Mouse (Mus musculus): ENCODE data around the gene Ipmk.
"Not testable (repeated sequence)": the region's sequence is repeated elsewhere in the genome, so short reads cannot be mapped to it uniquely, and the experiment has no call there.

The Ipmk gene

DNA sequence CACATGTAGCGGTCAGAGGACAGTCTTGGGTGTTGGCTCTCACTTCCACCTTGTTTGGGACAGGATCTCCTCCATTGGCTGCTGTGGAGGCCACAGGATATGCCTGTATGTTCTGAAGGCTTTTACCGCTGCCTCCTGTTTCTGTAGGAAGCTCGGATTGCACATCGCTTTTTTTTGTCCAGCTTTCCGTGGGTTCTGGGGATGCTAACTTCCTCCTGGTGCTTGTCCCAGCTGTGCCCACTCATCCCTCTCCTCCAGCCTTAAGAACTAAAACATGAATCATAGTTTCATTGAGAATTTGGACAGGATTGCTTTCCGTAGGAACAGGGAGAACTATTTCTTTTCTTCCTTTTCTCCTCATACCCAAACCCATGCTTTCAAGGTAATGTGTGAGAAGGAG is 24.3 kb downstream of the Ipmk start:
- DNase-seq (ENCODE audit: low spot score), result no peak

DNA sequence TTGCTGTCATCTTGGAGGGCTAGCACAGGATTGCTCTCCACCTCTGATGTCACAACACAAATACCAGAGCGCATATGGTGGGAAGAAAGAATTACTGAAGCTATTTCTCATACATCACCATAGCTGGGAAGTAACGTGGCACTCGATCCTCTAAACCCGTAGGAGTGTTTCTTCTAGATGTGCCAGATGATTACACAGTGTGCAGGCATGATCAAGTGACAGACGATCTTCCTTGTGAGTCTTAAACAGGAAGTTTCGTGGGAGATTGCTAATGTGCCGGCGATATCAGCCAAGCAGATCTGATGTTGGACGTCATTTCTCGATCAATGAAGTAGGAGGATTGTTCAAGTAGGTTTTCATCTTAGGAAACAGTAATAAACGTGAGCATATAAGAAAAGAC is 26.1 kb downstream of the Ipmk start:
- DNase-seq (ENCODE audit: low spot score), result no peak

DNA sequence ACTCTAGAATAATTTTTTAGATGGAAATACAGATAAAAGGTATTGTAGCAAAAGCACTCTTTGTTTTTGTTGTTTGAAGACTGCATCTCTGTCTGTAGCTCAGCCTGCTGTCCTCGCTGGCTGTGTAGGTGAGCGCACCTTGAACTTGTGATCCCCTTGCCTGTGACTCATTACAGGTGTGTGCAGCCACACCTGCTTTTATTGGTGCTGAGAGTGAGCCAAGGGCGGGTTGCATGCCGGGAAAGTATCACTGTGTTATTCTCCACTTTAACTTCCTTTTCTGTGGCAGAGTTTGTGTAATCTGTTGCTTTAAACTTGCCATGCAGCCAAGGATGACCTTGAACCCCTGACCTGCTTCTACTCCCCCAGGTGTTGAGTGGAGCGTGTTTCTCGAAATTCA is 28.5 kb downstream of the Ipmk start:
- DNase-seq (ENCODE audit: low spot score), result no peak

DNA sequence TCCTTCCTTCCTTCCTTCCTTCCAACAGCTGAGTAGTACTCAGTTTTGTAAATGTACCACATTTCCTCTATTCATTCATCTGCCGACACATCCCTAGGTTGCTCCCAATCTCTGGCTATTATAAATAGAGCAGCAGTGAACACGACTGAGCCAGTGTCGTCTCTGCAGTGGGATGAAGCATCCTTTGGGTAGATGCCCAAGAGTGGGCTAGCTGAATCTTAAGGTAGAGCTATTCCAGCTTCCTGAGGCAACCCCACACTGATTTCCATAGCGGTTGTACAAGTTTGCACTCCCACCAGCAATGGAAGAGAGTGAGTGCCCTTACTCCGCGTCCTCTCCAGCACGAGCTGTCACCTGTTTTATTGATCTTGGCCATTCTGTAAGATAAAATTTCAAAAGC is 32.8 kb downstream of the Ipmk start:
- DNase-seq (ENCODE audit: low spot score), result no peak

DNA sequence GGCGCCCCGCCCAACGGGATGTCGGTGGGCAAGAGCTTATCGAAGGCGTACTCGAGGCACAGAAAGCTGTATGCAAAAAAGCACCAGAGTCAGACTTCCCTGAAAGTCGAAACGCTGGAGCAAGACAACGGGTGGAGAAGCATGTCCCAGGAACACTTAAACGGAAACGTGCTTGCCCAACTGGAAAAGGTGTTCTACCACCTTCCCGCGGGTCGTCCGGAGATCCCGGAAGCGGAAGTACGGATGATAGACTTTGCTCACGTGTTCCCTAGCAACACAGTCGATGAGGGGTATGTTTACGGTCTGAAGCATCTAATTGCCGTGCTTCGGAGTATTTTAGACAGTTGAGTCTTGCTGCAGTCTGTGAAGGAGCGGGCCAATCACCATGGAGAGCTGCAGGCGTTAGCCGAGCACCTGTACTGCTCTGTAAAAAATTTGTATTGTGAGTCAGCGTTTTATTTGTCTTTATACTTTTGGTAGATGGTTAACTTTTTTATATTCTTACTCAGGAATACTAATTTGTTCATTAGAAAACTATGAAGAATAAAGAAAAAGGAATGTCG is 34.0 kb downstream of the Ipmk start:
- DNase-seq (ENCODE audit: low spot score), result peak; percentile 44

DNA sequence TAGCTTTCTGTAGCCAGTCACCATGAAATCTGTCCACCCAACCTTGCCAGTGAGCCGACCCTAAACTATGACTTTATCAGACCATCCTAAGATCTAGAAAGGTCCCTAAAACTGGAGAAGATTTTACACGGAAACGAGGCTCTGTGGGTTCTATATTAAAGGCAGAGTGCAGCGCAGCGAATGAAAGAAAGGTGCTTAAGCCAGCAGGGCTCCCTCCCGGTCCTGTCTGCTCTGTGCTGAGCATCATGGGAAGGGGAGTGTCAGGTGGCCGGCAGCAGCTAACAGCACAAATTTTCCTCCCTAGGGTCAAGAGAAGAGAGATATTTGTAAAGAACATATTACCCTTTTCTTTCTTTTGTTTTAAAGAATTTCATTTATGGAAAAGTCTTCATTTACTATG is 34.5 kb downstream of the Ipmk start:
- DNase-seq (ENCODE audit: low spot score), result no peak

DNA sequence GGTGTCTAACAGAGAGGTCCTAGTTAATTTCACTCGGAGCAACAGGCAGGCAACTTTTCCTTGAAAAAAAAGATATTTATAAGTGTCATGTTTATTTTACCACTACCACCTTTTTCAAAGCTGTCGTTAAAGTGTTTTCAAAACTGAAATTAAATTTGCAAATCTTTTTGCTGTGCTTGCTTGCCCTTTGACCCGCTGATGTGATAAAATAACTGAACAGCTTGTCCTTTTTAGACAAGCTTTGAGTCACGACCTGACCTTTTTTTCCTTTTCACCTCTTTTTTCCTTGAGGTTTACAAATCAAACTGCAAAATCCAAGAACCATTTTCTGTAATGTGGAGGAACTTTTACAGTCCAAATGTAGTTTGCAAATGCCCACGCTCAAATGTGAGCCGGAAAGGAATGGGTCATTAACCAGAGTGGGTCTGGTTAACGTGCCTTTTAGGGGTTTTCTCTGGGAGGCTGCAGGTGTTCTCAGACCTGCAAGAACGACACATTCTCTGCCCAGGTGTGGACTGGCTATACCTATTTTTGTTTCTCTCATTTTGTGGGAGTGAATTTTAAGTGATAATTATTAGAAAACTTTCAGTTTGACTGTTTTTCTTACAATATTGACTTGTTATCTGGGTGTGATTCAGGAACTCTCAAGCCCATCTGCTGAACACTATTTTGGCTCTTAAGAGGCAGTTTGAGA is 35.4 kb downstream of the Ipmk start:
- no peak for DNase-seq (ENCODE audit: low spot score)

DNA sequence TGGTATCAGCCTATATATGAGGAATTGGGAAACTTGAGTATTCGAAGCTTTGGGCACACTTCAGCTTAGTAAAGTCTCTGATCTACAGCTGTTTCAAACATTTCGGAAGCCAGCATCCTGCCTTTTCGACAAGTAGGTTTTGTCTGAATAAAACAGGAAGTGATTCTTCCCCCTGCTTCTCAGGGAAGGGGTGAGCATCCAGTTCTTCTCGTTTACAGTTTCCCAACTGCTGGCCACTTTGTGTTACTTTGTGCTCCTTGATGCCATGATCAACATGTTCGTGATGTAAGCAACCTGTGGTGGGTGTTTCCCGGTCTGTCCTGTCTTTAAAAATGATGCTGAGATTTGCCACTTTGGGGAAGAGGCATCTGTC is 36.0 kb downstream of the Ipmk start:
- DNase-seq (ENCODE audit: low spot score), result not testable (repeated sequence)

DNA sequence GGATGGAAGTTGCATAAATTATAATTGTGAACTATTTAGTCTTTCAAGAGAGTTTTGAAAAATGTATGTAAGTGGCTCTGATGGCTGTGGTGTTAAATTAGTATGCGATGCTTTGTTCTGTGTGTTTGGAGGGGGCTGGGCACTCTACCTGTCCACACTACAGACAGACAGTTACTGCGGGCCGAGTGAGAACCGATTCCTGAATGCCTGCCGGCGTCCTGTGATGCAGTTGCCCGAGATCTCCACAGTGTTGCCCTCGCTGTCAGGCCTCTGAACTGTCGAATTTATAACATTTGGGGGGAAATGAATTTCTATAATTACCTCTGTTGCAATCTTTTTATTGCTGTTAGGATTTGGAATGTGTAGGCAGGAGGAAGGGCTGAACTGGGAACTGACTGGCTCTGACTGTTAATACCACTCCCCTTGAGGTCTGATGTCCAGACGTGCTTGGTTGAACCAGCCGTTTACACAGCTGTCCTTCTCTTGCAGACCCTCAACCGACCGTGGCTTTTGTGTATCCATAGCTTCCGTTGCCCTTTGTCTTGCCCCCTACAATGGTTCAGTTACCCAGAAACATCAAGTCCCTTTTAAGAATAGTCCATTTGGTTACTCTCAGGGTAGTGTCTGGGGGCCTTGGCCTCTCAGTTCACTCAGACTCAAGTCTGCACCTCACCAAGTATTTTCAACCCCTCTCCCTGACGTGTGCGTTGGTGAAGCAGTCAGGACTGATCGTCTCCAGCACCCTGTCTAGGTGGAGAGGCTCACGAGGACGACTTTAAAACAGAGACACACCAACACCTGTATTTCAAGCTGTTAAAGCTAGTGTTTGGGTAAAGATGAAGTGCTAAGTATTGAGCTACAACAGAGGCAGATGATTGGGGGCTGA is 36.8 kb downstream of the Ipmk start:
- DNase-seq (ENCODE audit: low spot score), result no peak

DNA sequence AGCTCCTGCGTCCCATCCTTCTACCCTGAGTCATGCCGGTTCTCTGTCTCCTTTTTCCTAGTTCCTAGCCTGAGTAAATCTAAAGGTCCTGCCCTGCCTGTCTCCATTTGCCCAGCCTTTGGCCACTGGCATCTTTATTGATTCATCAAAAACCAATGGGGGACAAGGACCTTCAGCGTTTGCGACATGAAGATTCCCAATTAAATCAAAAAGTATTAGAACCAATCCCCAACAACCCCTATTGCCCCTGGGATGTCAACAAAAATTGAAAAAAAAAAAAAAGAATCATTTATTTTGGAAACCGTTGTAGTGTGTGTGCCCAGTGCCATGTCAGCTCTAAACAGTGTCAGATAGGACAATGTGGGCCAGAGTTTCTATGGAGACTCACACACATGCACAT is 41.7 kb downstream of the Ipmk start:
- DNase-seq (ENCODE audit: low spot score), result no peak

DNA sequence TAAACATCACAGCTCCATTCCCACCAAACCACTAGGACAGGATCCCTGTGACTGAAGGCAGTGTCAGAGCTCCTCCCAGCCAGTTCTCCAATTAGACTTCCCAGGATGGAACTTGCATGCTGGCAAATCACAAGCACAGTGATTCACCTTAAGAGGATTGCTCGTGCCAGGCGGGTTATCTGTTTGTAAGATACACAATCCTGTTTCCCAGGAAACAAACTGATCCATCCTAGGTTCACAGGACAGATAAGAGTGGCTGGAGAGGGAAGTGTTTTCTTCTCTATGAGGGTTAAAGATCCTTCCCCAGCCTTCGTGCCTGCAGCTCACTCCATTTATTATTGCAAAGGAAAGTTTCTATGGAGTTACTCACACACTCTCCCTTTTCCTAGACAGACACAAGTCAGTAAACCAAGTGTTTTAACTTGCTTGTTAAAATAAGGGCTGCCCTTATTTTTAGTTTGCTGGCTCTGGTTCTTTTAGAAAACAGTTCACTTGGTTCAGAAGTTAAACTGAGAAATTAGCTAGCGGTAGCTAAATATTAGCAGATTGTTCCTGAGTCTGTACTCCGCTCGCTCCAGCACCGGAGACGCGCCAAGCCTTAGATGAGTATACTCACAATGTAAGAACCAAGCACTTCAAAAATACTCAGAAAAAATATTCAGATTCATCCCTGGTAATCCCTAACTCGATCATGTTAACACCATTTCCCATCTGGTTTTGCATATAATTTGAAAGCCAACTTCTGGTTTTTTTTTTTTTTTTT is 51.0 kb downstream of the Ipmk start:
- DNase-seq (ENCODE audit: low spot score), result no peak

DNA sequence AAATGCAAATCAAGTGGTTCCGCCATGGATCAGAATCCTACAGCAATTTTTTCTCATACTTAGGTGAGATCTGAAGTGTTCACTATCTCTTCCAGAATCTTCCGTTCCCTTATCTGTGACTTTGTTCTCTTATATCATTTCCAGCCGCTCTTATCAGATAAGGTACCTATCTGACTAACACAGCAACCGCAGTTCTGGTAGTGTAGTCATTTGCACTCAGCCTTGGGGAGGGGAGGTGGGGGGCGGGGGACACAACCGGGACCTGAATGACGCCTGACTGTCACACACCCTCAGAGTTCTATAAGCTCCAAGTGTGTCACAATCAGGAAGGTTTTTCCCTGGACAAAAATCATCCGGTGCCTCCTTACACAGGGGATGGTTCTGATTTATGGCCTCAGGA is 51.8 kb downstream of the Ipmk start:
- DNase-seq (ENCODE audit: low spot score), result no peak

DNA sequence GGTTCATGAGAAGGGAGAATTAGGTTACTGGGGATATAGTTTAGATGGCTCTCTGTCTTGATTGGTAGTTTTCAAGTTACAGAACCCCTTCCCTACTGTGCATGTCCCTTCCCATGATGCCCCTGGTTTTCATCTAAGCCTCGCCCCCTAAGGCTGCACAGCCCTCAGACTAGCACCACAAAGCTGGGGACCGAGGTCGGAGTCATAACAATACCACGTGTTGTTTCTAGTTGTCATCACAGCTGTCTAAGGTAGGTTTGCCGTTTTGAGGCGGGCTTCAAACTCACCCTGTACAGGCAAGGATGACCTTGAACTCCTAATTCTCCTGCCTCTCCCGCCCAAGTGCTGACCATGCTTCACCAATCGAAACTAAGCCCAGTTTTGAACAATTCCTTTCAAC is 52.4 kb downstream of the Ipmk start:
- no peak for DNase-seq (ENCODE audit: low spot score)

DNA sequence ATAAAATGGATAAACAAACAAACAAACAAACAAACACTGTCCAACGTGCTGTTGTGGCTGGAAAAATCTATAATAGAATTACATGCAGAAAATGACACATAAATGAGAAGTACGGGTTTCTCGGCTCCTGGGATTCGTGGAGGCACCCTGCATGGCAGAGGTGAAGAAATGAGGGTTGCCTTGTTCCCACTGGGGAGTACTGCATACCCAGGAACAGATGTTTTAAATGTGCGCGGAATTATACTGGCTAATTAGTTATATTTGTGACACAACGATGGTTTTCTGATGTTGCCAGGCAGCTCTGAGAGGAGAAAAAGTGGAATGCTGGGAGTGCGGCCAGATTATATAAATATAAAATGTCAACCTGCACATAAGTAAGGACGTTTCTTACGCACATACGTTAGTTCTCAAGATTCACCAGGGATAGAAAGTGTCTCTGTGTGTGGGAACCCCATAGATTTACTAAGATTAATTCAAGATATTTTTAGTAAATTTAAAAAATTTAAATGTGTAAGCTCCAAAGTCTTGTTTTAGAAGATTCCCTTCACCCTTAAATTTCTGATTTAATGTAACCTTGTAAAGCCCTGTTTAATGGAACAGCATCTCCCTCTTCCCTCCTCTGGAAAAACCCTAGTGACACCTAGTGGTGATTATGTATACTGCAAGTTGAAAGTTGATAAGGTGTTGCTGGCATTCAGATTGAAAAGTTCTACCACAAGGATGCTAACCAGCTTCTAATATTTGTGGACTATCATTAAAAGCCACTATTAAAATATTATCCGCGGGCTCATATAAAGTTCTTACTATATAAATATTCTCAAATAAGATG is 53.5 kb downstream of the Ipmk start:
- DNase-seq (ENCODE audit: low spot score), result no peak

DNA sequence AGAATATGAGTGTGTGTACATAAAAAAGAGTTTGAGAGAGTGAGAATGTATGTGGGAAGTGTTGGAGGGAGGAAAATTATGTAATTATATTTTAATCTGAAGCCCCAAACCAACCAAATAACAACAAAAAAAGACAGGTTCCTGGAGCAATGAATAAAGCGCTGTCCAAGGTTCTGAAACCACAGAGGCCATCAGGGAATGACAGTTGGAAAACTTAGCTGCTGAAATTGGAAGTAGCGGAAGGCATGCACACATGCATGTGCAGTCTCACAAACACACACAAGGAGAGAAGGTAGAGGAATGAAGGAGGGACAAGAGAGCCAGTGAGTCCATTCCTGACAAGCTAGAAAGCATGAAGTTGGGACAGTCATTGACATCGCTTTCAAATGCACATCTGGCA is 56.1 kb downstream of the Ipmk start:
- DNase-seq (ENCODE audit: low spot score), result no peak

DNA sequence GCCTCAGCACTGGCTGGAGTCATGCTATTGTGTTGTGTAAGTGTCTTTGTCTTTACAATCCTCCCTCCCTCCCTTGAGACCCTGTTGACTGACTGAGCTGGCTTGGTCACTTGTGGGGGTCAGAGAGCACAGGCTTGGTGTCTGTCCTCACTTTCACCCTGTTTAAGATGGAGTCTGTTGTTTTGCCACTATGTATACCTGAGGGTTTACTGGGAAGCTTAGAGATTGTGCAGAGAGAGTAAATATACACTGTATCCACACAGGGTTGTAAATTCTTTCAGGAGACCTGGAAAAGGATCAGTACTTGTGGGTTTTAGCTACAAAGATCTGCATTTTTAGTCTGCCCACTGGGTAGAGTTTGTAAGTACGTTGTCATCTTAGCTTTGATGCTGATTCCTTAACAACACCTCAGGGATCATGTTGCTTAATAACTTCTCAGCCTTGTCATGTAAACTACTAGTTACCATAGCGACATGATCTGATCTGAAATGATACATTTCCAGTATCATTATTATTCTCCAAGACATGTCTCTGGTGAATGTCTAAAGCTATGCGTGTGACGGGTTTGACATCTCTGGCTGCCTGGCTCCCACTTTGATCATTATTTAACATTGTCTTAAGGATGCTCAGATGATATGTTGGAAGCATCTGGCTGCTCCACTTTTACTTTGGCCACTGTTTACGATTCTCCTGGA is 58.1 kb downstream of the Ipmk start:
- DNase-seq (ENCODE audit: low spot score), result no peak

DNA sequence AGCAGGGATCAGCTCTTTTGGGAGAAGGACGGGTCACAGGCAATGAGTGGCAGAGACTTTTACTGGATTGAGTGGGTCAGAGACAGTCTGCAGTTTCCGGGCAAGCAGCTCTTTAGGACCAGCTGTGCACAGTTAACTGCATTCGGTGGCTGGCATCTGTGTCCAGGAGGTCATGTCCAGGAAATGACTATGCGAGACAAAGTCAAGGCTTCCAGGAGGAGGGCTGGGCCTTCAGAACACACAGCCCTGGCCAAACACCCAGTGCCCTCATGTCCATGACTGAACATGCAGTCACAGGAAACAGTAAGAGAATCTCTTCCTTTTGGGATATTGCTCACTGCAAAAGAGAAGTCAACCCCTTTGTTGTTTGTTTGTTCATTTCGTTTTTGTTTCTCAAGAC is 62.4 kb downstream of the Ipmk start:
- DNase-seq (ENCODE audit: low spot score), result no peak

DNA sequence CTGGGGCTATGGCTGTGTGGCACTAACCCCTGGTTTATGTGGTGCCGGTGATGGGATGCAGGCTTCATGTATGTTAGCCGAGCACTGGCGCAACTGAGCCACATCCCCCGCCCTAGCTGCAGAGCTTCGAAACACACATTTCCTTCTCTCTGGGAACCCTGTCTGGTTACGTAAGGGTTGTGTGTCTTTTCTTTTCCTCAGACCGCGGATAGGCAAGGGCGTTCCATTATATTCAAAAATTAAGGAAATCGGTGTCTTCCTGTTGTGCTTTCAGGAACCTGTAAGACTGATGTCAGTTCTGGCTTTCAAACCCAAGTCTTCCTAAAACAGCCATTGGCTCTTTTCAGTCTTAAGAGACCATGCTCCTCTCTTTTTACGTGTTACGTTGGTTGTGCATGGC is 65.8 kb downstream of the Ipmk start:
- DNase-seq (ENCODE audit: low spot score), result no peak

DNA sequence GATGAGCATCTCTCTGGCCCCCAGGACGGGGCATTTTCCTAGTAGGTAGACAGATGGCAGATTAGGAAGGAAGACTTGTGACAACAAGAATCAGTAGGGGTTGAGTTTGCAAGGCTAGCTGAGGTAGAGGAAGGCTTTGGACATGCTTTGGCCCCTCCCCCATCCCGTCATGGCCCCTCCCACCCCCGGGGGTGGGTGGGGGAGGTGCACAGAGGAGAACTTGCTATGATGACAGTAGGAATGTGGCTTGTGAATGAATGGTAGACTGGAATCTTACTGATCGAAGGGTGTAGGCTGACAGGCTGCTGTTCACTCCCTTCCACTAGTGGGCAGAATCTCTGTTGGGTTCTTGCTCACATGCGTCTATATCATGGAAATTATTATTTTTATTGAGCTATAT is 74.0 kb downstream of the Ipmk start:
- DNase-seq (ENCODE audit: low spot score), result no peak

DNA sequence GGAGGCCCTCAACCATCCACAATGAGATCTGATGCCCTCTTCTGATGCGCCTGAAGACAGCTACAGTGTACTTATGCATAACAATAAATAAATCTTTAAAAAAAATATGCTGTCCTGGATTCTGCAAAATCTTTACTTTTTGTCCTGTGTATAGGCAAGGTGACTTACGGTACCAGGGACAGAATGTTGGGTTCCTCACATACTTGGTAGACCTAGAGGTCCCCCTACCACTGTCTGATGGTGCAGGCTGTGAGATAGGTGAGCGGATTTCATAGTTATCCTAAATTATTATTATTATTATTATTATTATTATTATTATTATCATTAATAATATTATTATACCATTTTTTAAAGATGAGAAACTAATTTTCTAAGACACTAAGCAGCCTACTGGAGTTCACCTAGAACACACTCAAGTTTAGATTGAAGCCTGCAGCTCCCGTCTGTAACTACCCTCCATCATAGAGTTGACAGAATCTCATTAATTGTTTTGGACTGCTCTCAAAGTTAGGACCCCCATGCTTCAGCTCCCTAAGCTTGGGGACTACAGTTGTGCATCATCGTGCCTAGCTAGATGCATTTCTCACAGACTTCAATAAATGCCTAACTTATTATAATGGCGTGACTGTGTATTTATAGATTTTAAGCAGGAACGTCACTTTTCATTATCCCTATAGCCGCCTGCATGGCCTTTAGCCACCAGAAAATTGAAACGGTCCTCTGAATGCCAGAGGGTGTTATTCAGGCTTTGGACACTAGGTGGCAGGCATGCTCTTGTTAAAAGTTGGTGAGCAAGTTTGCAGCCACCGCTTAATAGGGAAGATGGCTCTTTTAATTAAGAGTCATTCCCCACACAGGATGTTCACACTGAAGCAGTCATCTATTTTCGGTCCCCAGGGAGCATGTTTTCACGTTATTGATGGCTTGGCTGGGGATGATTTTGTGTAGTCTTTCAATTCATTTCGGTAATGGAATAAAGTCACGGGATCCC is 74.8 kb downstream of the Ipmk start:
- peak; percentile 82 for DNase-seq (ENCODE audit: low spot score)

Measured in testis, postnatal 10 days (tissue).